Comparison of ENCODE assay signal across 28 mouse cellular contexts in the genomic region with DNA sequence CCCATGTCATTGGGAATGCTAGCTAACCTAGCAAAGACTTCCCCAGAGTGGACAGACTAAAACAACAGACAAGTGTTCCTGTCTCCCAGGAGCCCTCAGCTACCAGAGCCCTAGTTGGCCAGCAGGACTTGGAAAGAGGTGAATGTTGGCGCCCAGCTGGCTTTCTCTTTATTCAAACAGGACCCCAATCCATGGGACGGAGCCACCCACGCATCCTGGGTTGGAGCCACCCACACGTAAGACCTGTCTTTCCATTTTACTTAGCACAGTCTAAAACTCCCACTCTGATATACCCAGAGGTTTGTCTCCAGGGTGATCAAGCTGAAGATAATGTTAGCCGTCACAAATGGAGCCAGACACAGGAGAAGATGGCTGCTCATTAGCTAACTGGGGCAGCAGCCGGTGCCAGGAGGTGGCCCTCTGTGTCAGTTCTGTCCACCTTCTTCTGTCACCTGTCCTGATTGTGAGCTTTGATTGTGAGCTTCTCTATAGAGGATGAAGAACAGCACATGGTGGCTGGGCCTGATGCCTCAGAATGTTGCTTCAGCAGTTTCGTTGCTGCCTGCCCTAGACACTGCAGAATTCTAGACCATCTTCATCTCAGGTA.
A peak's percentile ranks its signal among the peaks of the same experiment; 100 is the strongest.
DNase-seq lines count a peak whose midpoint lies in the region; ATAC-seq and TF ChIP-seq lines count a peak whose summit lies in the region.
"Had no signal": no experiment of that assay in that cellular context is flagged by ENCODE, and none has a peak within 500 bp of the region (broad histone marks: within the 10 kb centered on the region; RNA-seq: fewer than 3 reads in every experiment).

No protein-coding gene starts in this region.

- no peak for DNase-seq in frontal cortex, postnatal 25 days (ENCODE audit: low spot score in 2 of 2)
- peak; percentile 53 for DNase-seq in right cerebral cortex, adult 18-20 months
- DNase-seq in right cerebral cortex, postnatal 25 days = no peak
- peak; percentile 22 to 52 for DNase-seq in cerebellum, postnatal 25 days
- DNase-seq: adrenal gland, postnatal 25 days; B cell, adult 2 months; forebrain, postnatal 0 days; gastrocnemius, postnatal 14 days; heart, postnatal 36 days; kidney, adult 2 months; kidney, postnatal 4 days; layer of hippocampus, adult 9-11 months; liver, postnatal 0 days; lung, postnatal 36 days; thymus, postnatal 4 days had no signal

- TF ChIP-seq POLR2A in cortical plate, adult 2 months (IDR thresholded peaks at IDR 0.05; ENCODE audit: extremely low read depth, insufficient read depth, low read length) = no peak

- no peak for TF ChIP-seq CTCF in cortical plate, adult 2 months (IDR thresholded peaks at IDR 0.05; ENCODE audit: extremely low read depth, insufficient read depth, low read length)

- no peak overlapping the region for H3K4me3 ChIP-seq in cortical plate, adult 2 months (ENCODE audit: insufficient read depth, low read length)
- H3K4me3 ChIP-seq: embryonic facial prominence, embryonic 10.5 days; embryonic facial prominence, embryonic 15.5 days; forebrain, embryonic 12.5 days; hindbrain, embryonic 12.5 days; intestine, embryonic 15.5 days; liver, embryonic 12.5 days; neural tube, embryonic 12.5 days had no signal

- ATAC-seq in frontal cortex, adult (ENCODE audit: low TSS enrichment) = peak; percentile 15; the same call in 1 of the 2 replicates
- ATAC-seq: forebrain, postnatal 0 days; hindbrain, postnatal 0 days; intestine, embryonic 15.5 days; liver, embryonic 12.5 days; liver, postnatal 0 days; midbrain, embryonic 16.5 days had no signal

- H3K4me1 ChIP-seq in cortical plate, adult 2 months (ENCODE audit: control insufficient read depth, insufficient read depth, low read length) = peaks cover 20% of the 10 kb centered on the region
- H3K4me1 ChIP-seq: embryonic facial prominence, embryonic 10.5 days; embryonic facial prominence, embryonic 15.5 days; forebrain, embryonic 12.5 days; intestine, embryonic 15.5 days; liver, embryonic 12.5 days; neural tube, embryonic 12.5 days had no signal

- 0 out of 2 replicates have a peak overlapping the region, but pooled peaks have one; percentile 28 for H3K27ac ChIP-seq in cortical plate, adult 2 months (ENCODE audit: insufficient read depth, low read length)
- H3K27ac ChIP-seq: embryonic facial prominence, embryonic 10.5 days; embryonic facial prominence, embryonic 15.5 days; forebrain, embryonic 12.5 days; hindbrain, embryonic 12.5 days; hindbrain, postnatal 0 days; intestine, embryonic 15.5 days; kidney, postnatal 0 days; liver, embryonic 12.5 days; neural tube, embryonic 12.5 days; stomach, postnatal 0 days had no signal

Comparison
In these comparisons a context has a peak if more than half of its experiments do, and no peak if none do; other contexts are left out.
1. DNase-seq: peak in right cerebral cortex, adult 18-20 months (single experiment) and cerebellum, postnatal 25 days (2 of 2); none in frontal cortex, postnatal 25 days (0 of 2) and right cerebral cortex, postnatal 25 days (single experiment).